In the genomic region with DNA sequence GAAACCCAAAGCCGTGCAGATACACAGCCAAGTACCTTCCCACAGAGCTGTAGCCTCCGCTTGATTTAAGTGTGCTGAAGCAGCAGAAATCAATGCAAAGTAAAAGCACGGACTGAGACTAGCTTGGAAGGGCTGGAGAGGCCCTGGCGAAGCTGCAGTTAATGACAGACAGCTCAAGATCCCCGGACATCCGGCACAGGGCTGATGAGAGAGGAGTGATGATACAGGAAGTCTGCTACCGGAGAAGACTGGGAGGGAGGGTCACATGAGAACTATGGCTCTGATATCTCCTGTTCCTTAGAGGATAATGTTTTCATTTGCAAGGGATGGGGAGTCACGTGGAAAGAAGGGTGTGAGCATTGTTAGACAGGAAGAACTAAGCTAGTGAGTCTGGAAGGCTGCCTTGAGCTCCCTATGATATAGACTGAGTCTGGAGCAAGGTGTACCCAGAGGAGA, we compare ENCODE assay signal across 9 mouse cellular contexts. TPM values are rescaled to one million over a fixed set of nuclear protein-coding genes. Genes with fewer than 3 reads are reported as not detected.
A peak's percentile ranks its signal among the peaks of the same experiment; 100 is the strongest.
DNase-seq lines count a peak whose midpoint lies in the region; ATAC-seq and TF ChIP-seq lines count a peak whose summit lies in the region.
"Had no signal": no experiment of that assay in that cellular context is flagged by ENCODE, and none has a peak within 500 bp of the region (broad histone marks: within the 10 kb centered on the region; RNA-seq: fewer than 3 reads in every experiment).

No protein-coding gene starts in this region.

- H3K27me3 ChIP-seq in forebrain, embryonic 12.5 days = no peaks in the 10 kb centered on the region
- no peaks in the 10 kb centered on the region for H3K27me3 ChIP-seq in midbrain, embryonic 15.5 days (replicated peaks)
- no peaks in the 10 kb centered on the region for H3K27me3 ChIP-seq in thymus, adult 2 months (ENCODE audit: control insufficient read depth, insufficient read depth, low read length)
- H3K27me3 ChIP-seq: megakaryocyte, embryonic 14.5 days had no signal

- H3K36me3 ChIP-seq in forebrain, embryonic 12.5 days (replicated peaks) = no peaks in the 10 kb centered on the region
- H3K36me3 ChIP-seq in midbrain, embryonic 15.5 days (replicated peaks) = no peaks in the 10 kb centered on the region
- no peaks in the 10 kb centered on the region for H3K36me3 ChIP-seq in thymus, adult 2 months (ENCODE audit: control insufficient read depth, insufficient read depth, low read length)

- 32% methylated on average over 8 of the region's 8 CpGs for WGBS in forebrain, embryonic 12.5 days
- 23% methylated on average over 8 of the region's 8 CpGs for WGBS in midbrain, embryonic 15.5 days
- WGBS in thymus, adult 2 months = 76% methylated on average over 8 of the region's 8 CpGs

- no peaks in the 10 kb centered on the region for H3K9me3 ChIP-seq in forebrain, embryonic 12.5 days
- no peaks in the 10 kb centered on the region for H3K9me3 ChIP-seq in midbrain, embryonic 15.5 days
- H3K9me3 ChIP-seq: megakaryocyte, embryonic 14.5 days had no signal

- TF ChIP-seq POLR2A in thymus, adult 2 months (IDR thresholded peaks at IDR 0.05; ENCODE audit: control insufficient read depth, extremely low read depth, insufficient read depth, low read length, poor library complexity) = no peak

- peak; percentile 63 for ATAC-seq in forebrain, embryonic 12.5 days (ENCODE audit: low FRiP score)
- ATAC-seq in midbrain, embryonic 15.5 days (replicated peaks) = peak; percentile 71

- intact Hi-C loops in heart, postnatal 14 days (cut with DNase I) = no loop called here

- no peak for TF ChIP-seq CTCF in thymus, adult 2 months (IDR thresholded peaks at IDR 0.05; ENCODE audit: borderline replicate concordance, control insufficient read depth, extremely low read depth, insufficient read depth, low read length, poor library complexity)

- no peak overlapping the region for H3K4me2 ChIP-seq in forebrain, embryonic 12.5 days
- peak overlapping the region; percentile 29 for H3K4me2 ChIP-seq in midbrain, embryonic 15.5 days

- H3K9ac ChIP-seq in forebrain, embryonic 12.5 days = no peak overlapping the region
- H3K9ac ChIP-seq in midbrain, embryonic 15.5 days = 0 out of 2 replicates have a peak overlapping the region, but pooled peaks have one; percentile 2

- H3K4me3 ChIP-seq in forebrain, embryonic 12.5 days (replicated peaks) = no peak overlapping the region
- H3K4me3 ChIP-seq in midbrain, embryonic 15.5 days = no peak overlapping the region
- no peak overlapping the region for H3K4me3 ChIP-seq in thymus, adult 2 months (ENCODE audit: control insufficient read depth, insufficient read depth, low read length)
- H3K4me3 ChIP-seq: megakaryocyte, embryonic 14.5 days had no signal

- 0 out of 2 replicates have a peak overlapping the region, but pooled peaks have one; percentile 31 for H3K27ac ChIP-seq in forebrain, embryonic 12.5 days
- H3K27ac ChIP-seq in midbrain, embryonic 15.5 days = peak overlapping the region; percentile 32; the same call in 1 of the 2 replicates
- no peak overlapping the region for H3K27ac ChIP-seq in thymus, adult 2 months (ENCODE audit: control insufficient read depth, insufficient read depth, low read length)

- peak; percentile 10 for DNase-seq in adrenal gland, postnatal 10 days
- DNase-seq in adrenal gland, postnatal 25 days = no peak
- DNase-seq in heart, postnatal 14 days = peak; percentile 24 to 43
- peak; percentile 60 to 73 for DNase-seq in kidney, postnatal 4 days
- DNase-seq in thymus, adult 2 months = no peak
- no peak for DNase-seq in natural killer cell, adult 2 months (ENCODE audit: low spot score in 2 of 2)

- peaks cover 12% of the 10 kb centered on the region for H3K4me1 ChIP-seq in forebrain, embryonic 12.5 days
- peaks cover 6% of the 10 kb centered on the region; the same call in 1 of the 2 replicates for H3K4me1 ChIP-seq in midbrain, embryonic 15.5 days
- no peaks in the 10 kb centered on the region for H3K4me1 ChIP-seq in thymus, adult 2 months (replicated peaks; ENCODE audit: control insufficient read depth, insufficient read depth, low read length)
- H3K4me1 ChIP-seq: megakaryocyte, embryonic 14.5 days had no signal

RNA-seq across cellular contexts. Expression of a gene that starts 13.1 kb away (rescaled TPM):
- 10 to 100 TPM; 24.5 to 26.7 TPM for total RNA-seq in adrenal gland, postnatal 10 days (2021)
- 8.3 and 9.9 TPM in 2 replicates for total RNA-seq in adrenal gland, postnatal 25 days (2021)
- 2.1 and 3.4 TPM in 2 replicates for polyA plus RNA-seq in forebrain, embryonic 12.5 days (2016; fragmentation: Nextera tagmentation; extraction: Ambion mirVana)
- total RNA-seq in heart, postnatal 14 days (2021) = 1 to 10 TPM; 5.1 to 7.2 TPM
- 14.5 and 22.4 TPM in 2 replicates for polyA plus RNA-seq in midbrain, embryonic 15.5 days (2015; fragmentation: Nextera tagmentation; extraction: Ambion mirVana)
- 6.7 and 9.0 TPM in 2 replicates for polyA plus RNA-seq in thymus, adult 2 months (2012; rRNA removed)

RNA-seq across cellular contexts. Expression of a gene that starts 37.6 kb away (rescaled TPM):
- not detected for total RNA-seq in adrenal gland, postnatal 10 days (2021)
- not detected in 2 replicates for total RNA-seq in adrenal gland, postnatal 25 days (2021)
- polyA plus RNA-seq in forebrain, embryonic 12.5 days (2016; fragmentation: Nextera tagmentation; extraction: Ambion mirVana) = not detected in 2 replicates
- not detected for total RNA-seq in heart, postnatal 14 days (2021)
- 0.43 and 0.50 TPM in 2 replicates for polyA plus RNA-seq in midbrain, embryonic 15.5 days (2015; fragmentation: Nextera tagmentation; extraction: Ambion mirVana)
- not detected in 2 replicates for polyA plus RNA-seq in thymus, adult 2 months (2012; rRNA removed)

RNA-seq across cellular contexts. Expression of a gene that starts 49.1 kb away (rescaled TPM):
- not detected for total RNA-seq in adrenal gland, postnatal 10 days (2021)
- not detected in 2 replicates for total RNA-seq in adrenal gland, postnatal 25 days (2021)
- polyA plus RNA-seq in forebrain, embryonic 12.5 days (2016; fragmentation: Nextera tagmentation; extraction: Ambion mirVana) = 0.04 TPM in 1 of 2 replicates, not detected in the other
- total RNA-seq in heart, postnatal 14 days (2021) = under 1 TPM in 1 of 2 experiments, not detected in 1; 0.05 TPM
- 0.60 and 0.70 TPM in 2 replicates for polyA plus RNA-seq in midbrain, embryonic 15.5 days (2015; fragmentation: Nextera tagmentation; extraction: Ambion mirVana)
- 0.01 TPM in 1 of 2 replicates, not detected in the other for polyA plus RNA-seq in thymus, adult 2 months (2012; rRNA removed)

Comparison
In these comparisons a context has a peak if more than half of its experiments do, and no peak if none do; other contexts are left out.
1. DNase-seq: peak in adrenal gland, postnatal 10 days (single experiment), heart, postnatal 14 days (2 of 2) and kidney, postnatal 4 days (2 of 2); none in adrenal gland, postnatal 25 days (single experiment), thymus, adult 2 months (single experiment) and natural killer cell, adult 2 months (0 of 2).